In genomic region chr9:53614286-53614685, GRCm38 (mm10) we compare ENCODE assay signal across 28 mouse cellular contexts.
"Had no signal": no experiment of that assay in that cellular context is flagged by ENCODE, and none has a peak within 500 bp of the region (broad histone marks: within the 10 kb centered on the region; RNA-seq: fewer than 3 reads in every experiment).

No protein-coding gene starts in this region.

- H3K27ac ChIP-seq: embryonic facial prominence, embryonic 10.5 days; embryonic facial prominence, embryonic 12.5 days; embryonic facial prominence, embryonic 13.5 days; embryonic facial prominence, embryonic 15.5 days; forebrain, embryonic 10.5 days; forebrain, embryonic 12.5 days; forebrain, embryonic 13.5 days; forebrain, embryonic 15.5 days; gastrocnemius, adult 2 months; heart, adult 2 months had no signal

- H3K4me2 ChIP-seq: embryonic facial prominence, embryonic 12.5 days; embryonic facial prominence, embryonic 13.5 days; embryonic facial prominence, embryonic 15.5 days; forebrain, embryonic 12.5 days; forebrain, embryonic 13.5 days; forebrain, embryonic 15.5 days had no signal

- H3K4me3 ChIP-seq: embryonic facial prominence, embryonic 10.5 days; embryonic facial prominence, embryonic 12.5 days; embryonic facial prominence, embryonic 13.5 days; embryonic facial prominence, embryonic 15.5 days; erythroblast, embryonic 14.5 days; forebrain, embryonic 10.5 days; forebrain, embryonic 12.5 days; forebrain, embryonic 13.5 days; forebrain, embryonic 15.5 days; gastrocnemius, adult 2 months; heart, adult 2 months had no signal

- H3K27me3 ChIP-seq: embryonic facial prominence, embryonic 12.5 days; embryonic facial prominence, embryonic 13.5 days; embryonic facial prominence, embryonic 15.5 days; forebrain, embryonic 12.5 days; forebrain, embryonic 13.5 days; forebrain, embryonic 15.5 days had no signal

- DNase-seq: cerebellum, adult 2 months; cerebellum, adult 8-10 months; cerebellum, adult 9-10 months; cerebellum, adult 9-11 months; cerebellum, postnatal 10 days; cerebellum, postnatal 14 days; cerebellum, postnatal 25 days; cerebellum, postnatal 36 days; embryo, embryonic 11 days; forebrain, postnatal 0 days; gastrocnemius, adult 2 months; gastrocnemius, postnatal 10 days; gastrocnemius, postnatal 14 days; gastrocnemius, postnatal 25 days; gastrocnemius, postnatal 36 days; heart, adult 18-20 months; heart, adult 2 months had no signal

- H3K9ac ChIP-seq: embryonic facial prominence, embryonic 12.5 days; embryonic facial prominence, embryonic 13.5 days; embryonic facial prominence, embryonic 15.5 days; forebrain, embryonic 12.5 days; forebrain, embryonic 13.5 days; forebrain, embryonic 15.5 days; forebrain, postnatal 0 days had no signal

- ATAC-seq: forebrain, embryonic 13.5 days; forebrain, embryonic 14.5 days; forebrain, embryonic 15.5 days; forebrain, embryonic 16.5 days; forebrain, postnatal 0 days had no signal

- H3K9me3 ChIP-seq: embryonic facial prominence, embryonic 10.5 days; embryonic facial prominence, embryonic 12.5 days; embryonic facial prominence, embryonic 13.5 days; embryonic facial prominence, embryonic 15.5 days; forebrain, embryonic 10.5 days; forebrain, embryonic 12.5 days; forebrain, embryonic 13.5 days; forebrain, embryonic 15.5 days had no signal

- H3K4me1 ChIP-seq: embryonic facial prominence, embryonic 12.5 days had no signal
